Mouse (Mus musculus): Measurements from ENCODE around the gene Ces1c. TPM values are rescaled to one million over a fixed set of nuclear protein-coding genes. Genes with fewer than 3 reads are reported as not detected.

Ces1c gene
- polyA plus RNA-seq, 1 experiment = not detected

- H3K9me3 ChIP-seq (ENCODE audit: control insufficient read depth, low read length) = no peaks in the 10 kb centered on the region
- no peak for TF ChIP-seq GATA1 (IDR thresholded peaks at IDR 0.05; ENCODE audit: low read length)
- no peak for TF ChIP-seq TAL1 (IDR thresholded peaks at IDR 0.05; ENCODE audit: low read length)
- H3K4me1 ChIP-seq (ENCODE audit: control insufficient read depth) = no peaks in the 10 kb centered on the region
- no peaks in the 10 kb centered on the region for H3K27me3 ChIP-seq (ENCODE audit: control insufficient read depth)
- H3K36me3 ChIP-seq (ENCODE audit: control insufficient read depth) = no peaks in the 10 kb centered on the region
- no peak overlapping the region for H3K4me3 ChIP-seq (replicated peaks)
Observed at GRCm38 (mm10) chr8:93132196-93132595, 1.1 kb upstream of the Ces1c start.

- Histone ChIP-seq H3K27me3 (ENCODE audit: control insufficient read depth) (no peaks in the 10 kb centered on the region), H3K9me3 (ENCODE audit: control insufficient read depth, low read length) (no peaks in the 10 kb centered on the region), H3K36me3 (ENCODE audit: control insufficient read depth) (no peaks in the 10 kb centered on the region), H3K4me1 (ENCODE audit: control insufficient read depth) (no peaks in the 10 kb centered on the region), H3K4me3 (replicated peaks) (no peak overlapping the region)
- TF ChIP-seq TAL1 (IDR thresholded peaks at IDR 0.05; ENCODE audit: low read length) = no peak
- no peak for TF ChIP-seq GATA1 (IDR thresholded peaks at IDR 0.05; ENCODE audit: low read length)
Observed at GRCm38 (mm10) chr8:93126476-93126875, 4.6 kb downstream of the Ces1c start.

DNA sequence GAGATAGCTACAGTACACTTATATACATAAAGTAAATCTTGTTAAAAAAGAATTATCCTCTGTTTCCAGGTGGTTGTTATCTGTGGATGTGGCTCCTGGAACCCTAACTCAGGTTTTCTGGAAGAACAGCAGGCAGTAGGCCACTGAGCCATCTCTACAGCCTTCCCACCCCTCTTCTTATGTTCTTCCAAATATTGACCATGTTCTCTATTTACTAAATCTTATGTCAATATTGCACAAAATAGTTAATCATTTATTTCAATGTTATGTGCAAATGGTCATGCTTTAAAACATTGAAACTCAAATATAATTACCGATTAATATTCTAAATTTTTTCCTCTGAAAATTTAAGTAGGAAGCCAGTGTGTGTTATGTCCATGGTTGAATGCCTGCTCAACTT is 9.1 kb downstream of the Ces1c start:
- TF ChIP-seq TAL1 (IDR thresholded peaks at IDR 0.05; ENCODE audit: low read length) = no peak
- TF ChIP-seq GATA1 (IDR thresholded peaks at IDR 0.05; ENCODE audit: low read length) = no peak
- Histone ChIP-seq H3K9me3 (ENCODE audit: control insufficient read depth, low read length) (no peaks in the 10 kb centered on the region), H3K36me3 (ENCODE audit: control insufficient read depth) (no peaks in the 10 kb centered on the region), H3K4me1 (ENCODE audit: control insufficient read depth) (no peaks in the 10 kb centered on the region), H3K4me3 (replicated peaks) (no peak overlapping the region), H3K27me3 (ENCODE audit: control insufficient read depth) (no peaks in the 10 kb centered on the region)

GRCm38 (mm10) chr8:93095376-93095775 is 35.7 kb downstream of the Ces1c start:
- H3K9me3 ChIP-seq (ENCODE audit: control insufficient read depth, low read length) = no peaks in the 10 kb centered on the region
- TF ChIP-seq GATA1 (IDR thresholded peaks at IDR 0.05; ENCODE audit: low read length) = no peak
- TF ChIP-seq TAL1 (IDR thresholded peaks at IDR 0.05; ENCODE audit: low read length) = no peak
- no peak overlapping the region for H3K4me3 ChIP-seq (replicated peaks)
- H3K36me3 ChIP-seq (ENCODE audit: control insufficient read depth) = no peaks in the 10 kb centered on the region
- H3K27me3 ChIP-seq (ENCODE audit: control insufficient read depth) = no peaks in the 10 kb centered on the region
- no peaks in the 10 kb centered on the region for H3K4me1 ChIP-seq (ENCODE audit: control insufficient read depth)

GRCm38 (mm10) chr8:93091324-93091723 is 39.8 kb downstream of the Ces1c start:
- H3K4me3 ChIP-seq (replicated peaks) = no peak overlapping the region
- no peak for TF ChIP-seq TAL1 (IDR thresholded peaks at IDR 0.05; ENCODE audit: low read length)
- TF ChIP-seq GATA1 (IDR thresholded peaks at IDR 0.05; ENCODE audit: low read length) = no peak
- H3K27me3 ChIP-seq (ENCODE audit: control insufficient read depth) = no peaks in the 10 kb centered on the region
- no peaks in the 10 kb centered on the region for H3K9me3 ChIP-seq (ENCODE audit: control insufficient read depth, low read length)
- no peaks in the 10 kb centered on the region for H3K4me1 ChIP-seq (ENCODE audit: control insufficient read depth)
- H3K36me3 ChIP-seq (ENCODE audit: control insufficient read depth) = no peaks in the 10 kb centered on the region

DNA sequence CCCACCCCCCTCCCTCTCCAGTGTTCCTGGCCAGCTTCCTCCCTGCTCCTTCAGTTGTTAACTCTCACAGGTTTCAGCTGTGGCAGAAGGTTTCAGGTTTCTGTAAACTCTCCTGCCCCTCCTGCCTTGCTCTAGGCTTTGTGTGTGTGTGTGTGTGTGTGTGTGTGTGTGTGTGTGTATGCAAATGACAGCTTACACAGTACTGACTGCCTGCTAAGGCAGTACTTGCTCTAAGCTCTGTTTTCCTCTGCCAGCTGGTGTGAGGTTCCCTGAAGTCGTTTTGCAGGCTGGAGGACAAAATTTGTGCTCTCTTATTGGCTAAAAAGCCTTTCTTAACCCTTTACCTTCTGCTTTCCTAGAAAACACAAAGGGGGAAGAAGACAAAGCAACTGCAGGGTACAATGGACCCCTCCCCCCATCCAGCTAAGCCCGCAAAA is 42.4 kb downstream of the Ces1c start:
- H3K4me3 ChIP-seq (replicated peaks) = no peak overlapping the region
- TF ChIP-seq GATA1 (IDR thresholded peaks at IDR 0.05; ENCODE audit: low read length) (no peak), TAL1 (IDR thresholded peaks at IDR 0.05; ENCODE audit: low read length) (no peak)
- H3K27me3 ChIP-seq (ENCODE audit: control insufficient read depth) = no peaks in the 10 kb centered on the region
- H3K4me1 ChIP-seq (ENCODE audit: control insufficient read depth) = no peaks in the 10 kb centered on the region
- no peaks in the 10 kb centered on the region for H3K9me3 ChIP-seq (ENCODE audit: control insufficient read depth, low read length)
- H3K36me3 ChIP-seq (ENCODE audit: control insufficient read depth) = no peaks in the 10 kb centered on the region

- H3K36me3 ChIP-seq (ENCODE audit: control insufficient read depth) = no peaks in the 10 kb centered on the region
- H3K9me3 ChIP-seq (ENCODE audit: control insufficient read depth, low read length) = no peaks in the 10 kb centered on the region
- H3K4me3 ChIP-seq (replicated peaks) = no peak overlapping the region
- no peaks in the 10 kb centered on the region for H3K27me3 ChIP-seq (ENCODE audit: control insufficient read depth)
- H3K4me1 ChIP-seq (ENCODE audit: control insufficient read depth) = no peaks in the 10 kb centered on the region
- TF ChIP-seq GATA1 (IDR thresholded peaks at IDR 0.05; ENCODE audit: low read length) = no peak
- TF ChIP-seq TAL1 (IDR thresholded peaks at IDR 0.05; ENCODE audit: low read length) = no peak
Observed at GRCm38 (mm10) chr8:93088193-93088592, 42.9 kb downstream of the Ces1c start.

GRCm38 (mm10) chr8:93079887-93080286 is 51.2 kb downstream of the Ces1c start, which contains the start of gene Ces1b:
TSS of gene Ces1b (minus strand) at chr8:93080017.
- Histone ChIP-seq H3K4me1 (ENCODE audit: control insufficient read depth) (no peaks in the 10 kb centered on the region), H3K4me3 (replicated peaks) (no peak within 1 kb of the TSS), H3K36me3 (ENCODE audit: control insufficient read depth) (no peaks in the 10 kb centered on the region), H3K27me3 (ENCODE audit: control insufficient read depth) (no peaks in the 10 kb centered on the region), H3K9me3 (ENCODE audit: control insufficient read depth, low read length) (no peaks in the 10 kb centered on the region)
- TF ChIP-seq GATA1 (IDR thresholded peaks at IDR 0.05; ENCODE audit: low read length) = no peak

GRCm38 (mm10) chr8:93075251-93075650 is 55.8 kb downstream of the Ces1c start:
- no peak overlapping the region for H3K4me3 ChIP-seq (replicated peaks)
- no peaks in the 10 kb centered on the region for H3K9me3 ChIP-seq (ENCODE audit: control insufficient read depth, low read length)
- H3K4me1 ChIP-seq (ENCODE audit: control insufficient read depth) = no peaks in the 10 kb centered on the region
- no peaks in the 10 kb centered on the region for H3K36me3 ChIP-seq (ENCODE audit: control insufficient read depth)
- no peak for TF ChIP-seq TAL1 (IDR thresholded peaks at IDR 0.05; ENCODE audit: low read length)
- TF ChIP-seq GATA1 (IDR thresholded peaks at IDR 0.05; ENCODE audit: low read length) = no peak
- H3K27me3 ChIP-seq (ENCODE audit: control insufficient read depth) = no peaks in the 10 kb centered on the region

- no peaks in the 10 kb centered on the region for H3K36me3 ChIP-seq (ENCODE audit: control insufficient read depth)
- H3K9me3 ChIP-seq (ENCODE audit: control insufficient read depth, low read length) = no peaks in the 10 kb centered on the region
- no peak overlapping the region for H3K4me3 ChIP-seq (replicated peaks)
- H3K4me1 ChIP-seq (ENCODE audit: control insufficient read depth) = no peaks in the 10 kb centered on the region
- TF ChIP-seq GATA1 (IDR thresholded peaks at IDR 0.05; ENCODE audit: low read length) = no peak
- TF ChIP-seq TAL1 (IDR thresholded peaks at IDR 0.05; ENCODE audit: low read length) = no peak
- no peaks in the 10 kb centered on the region for H3K27me3 ChIP-seq (ENCODE audit: control insufficient read depth)
Observed at GRCm38 (mm10) chr8:93063416-93064117, 67.5 kb downstream of the Ces1c start.
